Mouse (Mus musculus) layer of hippocampus, adult 2 months (tissue): ENCODE data around the gene Pknox2. TPM values are rescaled to one million over a fixed set of nuclear protein-coding genes. Genes with fewer than 3 reads are reported as not detected.

Source experiments
- DNase-seq, 2 experiments: peaks; one replicate each; pipeline ENCODE4 v3.0.0; 2022; ENCODE audit warnings: low spot score in 2 of 2
- H3K27ac ChIP-seq: fragments of 200-600 bp; 2 replicates; pipeline ENCODE4 v1.8.1; 2022
- H3K4me3 ChIP-seq: fragments of 200-600 bp; 2 replicates; pipeline ENCODE4 v1.8.1; 2022; ENCODE audit warnings: mild to moderate bottlenecking
- CTCF ChIP-seq: fragments of 200-600 bp; conservative IDR thresholded peaks from 2 replicates; pipeline ENCODE4 v1.8.1; 2022; ENCODE audit warnings: antibody characterized with exemption, mild to moderate bottlenecking, moderate library complexity
- total RNA-seq, 2 experiments: library from RNA; stranded (reverse); gene quantifications; 2 replicates each; pipeline ENCODE4 v1.2.3; 2021

Pknox2 gene
- total RNA-seq, 2 experiments from 2014 or later: 41.1 to 41.2 TPM

GRCm38 (mm10) chr9:36921718-36922415 is 225.3 kb downstream of the Pknox2 start:
- DNase-seq: peak; percentile 64 to 81
- TF ChIP-seq CTCF: no peak
- Histone ChIP-seq H3K27ac (peak overlapping the region; percentile 91), H3K4me3 (no peak overlapping the region)

GRCm38 (mm10) chr9:36919472-36919871 is 227.7 kb downstream of the Pknox2 start:
- H3K4me3 ChIP-seq: no peak overlapping the region
- no peak for DNase-seq
- TF ChIP-seq CTCF: no peak
- peak overlapping the region; percentile 62; the same call in 1 of the 2 replicates for H3K27ac ChIP-seq

- Histone ChIP-seq H3K4me3 (no peak overlapping the region), H3K27ac (no peak overlapping the region)
- DNase-seq: no peak
- TF ChIP-seq CTCF: no peak
These were observed 228.6 kb downstream of the Pknox2 start for GRCm38 (mm10) chr9:36918582-36918981.

DNA sequence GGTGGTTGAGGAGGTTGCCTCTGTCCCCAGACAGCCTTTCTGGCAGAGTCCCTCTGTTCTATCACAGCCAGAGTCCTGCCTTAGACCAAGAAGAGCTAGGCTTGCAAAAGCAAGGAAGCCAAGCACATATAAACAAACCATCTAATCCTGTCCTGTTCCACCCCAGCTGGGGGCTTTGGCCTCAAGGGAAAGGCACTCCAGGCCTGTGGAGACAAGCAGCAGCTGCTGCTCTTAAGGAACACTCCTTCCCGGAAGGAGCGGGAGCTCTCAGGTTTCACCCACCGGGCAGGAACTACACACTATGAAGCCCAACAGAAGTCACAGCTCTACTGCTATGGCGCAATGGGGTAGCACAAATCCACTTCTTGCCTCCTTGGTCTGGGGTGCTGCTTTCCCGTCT is 230.3 kb downstream of the Pknox2 start:
- no peak overlapping the region for H3K4me3 ChIP-seq
- H3K27ac ChIP-seq: peak overlapping the region; percentile 80
- DNase-seq: no peak
- TF ChIP-seq CTCF: no peak

DNA sequence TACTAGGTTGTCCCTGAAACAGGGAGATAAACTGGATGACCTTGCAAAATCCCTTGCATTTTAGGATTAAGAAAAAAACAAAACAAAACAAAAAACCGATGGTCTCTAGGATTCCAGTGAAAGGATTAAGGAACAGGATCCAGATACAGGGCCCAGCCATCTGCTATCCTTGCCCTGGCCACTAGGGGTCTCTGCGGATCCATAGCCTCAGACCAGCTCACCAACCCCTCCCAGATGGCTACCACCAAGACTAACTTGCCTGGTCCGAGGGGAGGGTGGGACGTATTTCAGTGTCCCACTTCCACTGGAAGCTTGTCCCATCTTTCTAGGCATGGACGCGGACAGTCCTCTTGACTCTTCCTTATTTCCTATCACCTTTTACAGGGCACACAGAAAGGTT is 230.8 kb downstream of the Pknox2 start:
- H3K4me3 ChIP-seq: no peak overlapping the region
- H3K27ac ChIP-seq: peak overlapping the region; percentile 80; the same call in 1 of the 2 replicates
- DNase-seq: peak; percentile 82 to 89
- peak; percentile 100 for TF ChIP-seq CTCF

DNA sequence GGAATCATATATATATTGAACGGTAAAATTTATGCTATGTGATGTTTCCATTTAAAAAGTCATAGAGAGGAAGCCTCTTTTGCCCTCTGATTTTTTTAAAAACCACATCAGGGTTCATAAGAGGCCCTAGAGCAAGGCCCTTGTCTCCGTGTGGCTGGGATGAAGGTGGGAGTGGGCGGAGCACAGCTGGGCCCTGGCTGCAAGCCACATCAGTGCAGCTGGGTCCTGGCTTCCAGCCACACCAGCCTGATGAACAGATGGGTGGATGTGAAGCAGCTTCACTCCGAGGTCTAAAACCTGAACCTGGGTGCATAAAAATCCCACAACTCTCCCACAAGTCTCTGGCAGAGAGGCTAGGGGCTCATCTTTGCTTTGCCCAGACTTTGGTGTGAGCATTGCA is 241.8 kb downstream of the Pknox2 start:
- no peak for TF ChIP-seq CTCF
- no peak overlapping the region for H3K27ac ChIP-seq
- DNase-seq: no peak
- H3K4me3 ChIP-seq: no peak overlapping the region

DNA sequence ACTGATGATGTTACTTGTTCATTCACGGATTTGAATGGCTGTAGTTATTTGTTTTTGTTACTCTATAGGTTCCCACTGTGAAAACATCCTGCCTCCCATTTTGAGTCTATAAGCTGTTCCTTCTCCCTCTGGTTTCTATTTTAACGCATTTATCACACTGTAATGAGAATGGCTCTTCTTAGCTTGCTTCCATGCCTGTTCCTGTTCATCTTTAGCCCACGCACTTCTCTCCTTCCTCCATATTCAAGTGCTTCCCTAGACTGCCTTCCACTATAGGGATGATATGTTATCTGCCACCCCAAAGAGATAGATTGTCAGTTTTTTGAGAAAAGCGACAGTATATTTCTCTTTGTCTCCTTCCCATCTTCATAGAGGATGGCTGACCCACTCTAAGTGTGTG is 246.7 kb downstream of the Pknox2 start:
- Histone ChIP-seq H3K27ac (no peak overlapping the region), H3K4me3 (no peak overlapping the region)
- TF ChIP-seq CTCF: no peak
- no peak for DNase-seq

DNA sequence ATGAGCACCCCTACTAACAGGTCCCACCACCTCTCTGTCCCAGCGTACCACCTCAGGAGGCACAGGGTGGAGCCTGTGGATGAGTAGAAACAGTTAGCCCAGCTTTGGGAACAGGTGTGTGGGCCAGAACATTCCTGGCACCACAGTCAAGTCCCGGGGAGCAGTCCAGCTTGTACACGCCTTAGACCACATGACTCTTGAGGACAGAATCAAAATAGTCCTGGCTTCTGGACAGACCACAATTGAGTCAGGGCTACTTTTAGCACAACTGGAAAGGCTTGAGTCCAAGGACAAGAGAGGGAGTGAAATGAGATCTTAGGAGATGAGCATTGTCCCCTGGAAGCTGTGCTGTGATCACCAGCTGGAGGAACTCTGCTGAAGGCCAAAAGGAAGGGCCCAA is 248.6 kb downstream of the Pknox2 start:
- DNase-seq: no peak
- Histone ChIP-seq H3K4me3 (no peak overlapping the region), H3K27ac (no peak overlapping the region)
- no peak for TF ChIP-seq CTCF

DNA sequence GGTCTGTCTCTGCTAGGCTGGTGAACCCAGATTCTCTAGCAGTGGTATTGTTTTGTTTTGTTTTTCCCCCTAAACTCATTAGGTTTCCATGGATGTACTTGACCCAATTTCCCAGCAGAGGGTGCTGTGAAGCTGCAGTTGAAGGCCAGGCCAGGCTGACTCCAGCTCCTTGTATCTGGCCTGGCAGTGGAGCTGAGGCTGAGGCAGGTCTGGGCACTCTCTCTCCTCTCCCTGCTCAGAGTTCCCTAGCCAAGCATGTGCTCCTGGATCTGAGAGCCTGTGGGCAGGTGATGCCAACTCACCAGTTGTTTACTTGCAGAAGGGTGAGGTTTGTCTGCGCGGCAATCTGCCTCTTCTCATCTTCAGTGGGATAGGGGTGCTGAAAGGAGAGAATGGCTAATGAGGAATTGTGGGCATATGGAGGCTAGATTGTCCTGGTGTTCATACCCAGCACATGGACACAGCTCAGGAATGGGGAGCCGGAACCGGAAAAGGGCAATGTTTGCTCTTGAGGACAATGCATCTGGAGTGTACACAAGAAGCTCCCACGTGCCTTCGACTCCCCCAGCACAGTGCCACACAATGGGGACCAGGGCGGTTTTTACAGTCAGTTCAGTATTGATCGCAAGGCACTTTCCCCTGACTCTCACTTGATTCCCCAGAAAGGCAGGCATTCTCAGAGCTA is 252.1 kb downstream of the Pknox2 start:
- TF ChIP-seq CTCF: peak; percentile 89
- no peak overlapping the region for H3K4me3 ChIP-seq
- DNase-seq: peak; percentile 74 to 83
- peak overlapping the region; percentile 51 for H3K27ac ChIP-seq

DNA sequence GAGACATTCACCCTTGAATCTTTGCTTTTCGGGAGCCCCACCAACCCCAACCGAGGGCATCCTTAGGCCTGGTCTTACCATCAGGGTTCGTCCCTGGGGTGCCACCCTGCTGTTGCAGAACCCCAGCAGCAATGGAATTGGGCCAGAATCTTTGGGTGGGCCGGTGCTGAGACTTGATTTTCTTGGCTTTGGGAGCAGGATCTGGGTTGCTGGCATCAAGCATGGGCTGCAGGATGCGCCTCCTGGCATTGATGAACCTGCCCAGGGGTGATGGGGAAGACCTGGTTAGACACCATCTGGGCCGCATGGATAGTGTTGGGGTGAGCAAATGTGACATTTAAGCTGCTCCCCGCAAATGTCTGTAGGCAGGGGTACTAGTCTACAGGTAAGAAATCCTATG is 253.0 kb downstream of the Pknox2 start:
- no peak for DNase-seq
- no peak for TF ChIP-seq CTCF
- Histone ChIP-seq H3K27ac (peak overlapping the region; percentile 51; the same call in 1 of the 2 replicates), H3K4me3 (no peak overlapping the region)

GRCm38 (mm10) chr9:36893413-36893990 is 253.7 kb downstream of the Pknox2 start:
- Histone ChIP-seq H3K4me3 (no peak overlapping the region), H3K27ac (no peak overlapping the region)
- TF ChIP-seq CTCF: no peak
- DNase-seq: no peak

DNA sequence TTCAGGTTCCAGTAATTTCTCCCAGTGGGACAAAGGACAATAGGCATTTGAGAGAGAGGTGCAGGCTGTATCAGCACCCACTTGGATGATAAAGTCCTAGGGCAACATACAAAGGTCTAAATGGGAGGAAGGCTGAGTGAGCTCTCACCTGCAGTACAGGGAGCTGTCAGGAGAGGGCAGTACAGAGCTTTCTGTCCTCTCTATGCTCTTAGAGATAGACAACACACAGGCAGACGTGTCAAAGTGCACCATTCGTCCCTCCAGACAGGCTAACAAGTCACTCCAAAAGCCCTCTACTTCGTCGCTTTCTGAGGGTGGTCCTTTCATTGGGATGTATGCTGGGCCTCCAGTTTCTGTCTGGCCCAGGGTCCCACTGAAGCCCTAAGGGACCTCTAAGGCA is 256.7 kb downstream of the Pknox2 start:
- peak; percentile 86 for TF ChIP-seq CTCF
- Histone ChIP-seq H3K27ac (no peak overlapping the region), H3K4me3 (no peak overlapping the region)
- DNase-seq: peak in 1 of 2 experiments; percentile 65

DNA sequence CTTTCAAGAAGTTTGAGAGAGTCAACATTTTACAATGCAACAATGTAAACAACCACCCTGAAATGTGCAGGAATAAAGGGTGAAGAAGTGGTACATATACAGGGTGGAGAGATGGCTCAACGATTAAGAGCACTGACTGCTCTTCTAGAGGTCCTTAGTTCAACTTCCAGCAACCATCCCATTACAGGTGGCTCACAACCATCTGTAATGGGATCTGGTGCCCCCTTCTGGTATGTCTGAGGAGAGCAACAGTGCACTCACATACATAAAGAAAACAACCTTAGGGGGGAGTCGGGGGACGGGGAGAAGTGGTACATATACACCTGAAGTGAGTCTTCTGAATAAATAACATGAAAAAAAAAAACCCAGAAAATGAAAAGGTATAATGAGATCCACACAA is 262.0 kb downstream of the Pknox2 start:
- no peak for DNase-seq
- TF ChIP-seq CTCF: peak; percentile 78
- no peak overlapping the region for H3K27ac ChIP-seq
- no peak overlapping the region for H3K4me3 ChIP-seq

GRCm38 (mm10) chr9:36883569-36883968 is 263.6 kb downstream of the Pknox2 start:
- H3K27ac ChIP-seq: no peak overlapping the region
- TF ChIP-seq CTCF: no peak
- no peak overlapping the region for H3K4me3 ChIP-seq
- no peak for DNase-seq
